Mouse (Mus musculus) kidney, adult 2 months (tissue): Measurements from ENCODE around the gene Kif3c. TPM values are rescaled to one million over a fixed set of nuclear protein-coding genes. Genes with fewer than 3 reads are reported as not detected.

Source experiments
- DNase-seq: peaks from one replicate; pipeline ENCODE4 v3.0.0; 2021
- H3K27ac ChIP-seq: fragments of 200-500 bp; 2 replicates; pipeline ENCODE4 v1.5.1; 2012; ENCODE audit warnings: low read depth, low read length, control low read depth, inconsistent platforms; ENCODE audit not compliant: insufficient read depth
- H3K27me3 ChIP-seq: fragments of 200-500 bp; replicated peaks from 2 replicates; pipeline ENCODE4 v1.6.1; 2012; ENCODE audit warnings: mild to moderate bottlenecking, moderate library complexity, low read length, inconsistent platforms; ENCODE audit not compliant: control insufficient read depth, insufficient read depth
- H3K36me3 ChIP-seq: fragments of 200-500 bp; 2 replicates; pipeline ENCODE4 v1.6.1; 2012; ENCODE audit warnings: mild to moderate bottlenecking, moderate library complexity, low read length, inconsistent platforms; ENCODE audit not compliant: control insufficient read depth, insufficient read depth
- H3K4me1 ChIP-seq: fragments of 200-500 bp; 2 replicates; pipeline ENCODE4 v1.6.1; 2011; ENCODE audit warnings: low read length; ENCODE audit not compliant: control insufficient read depth, insufficient read depth
- H3K4me3 ChIP-seq: fragments of 200-500 bp; 2 replicates; pipeline ENCODE4 v1.5.1; 2011; ENCODE audit warnings: mild to moderate bottlenecking, low read depth, low read length, control low read depth; ENCODE audit not compliant: insufficient read depth
- CTCF ChIP-seq: fragments of 200-500 bp; conservative IDR thresholded peaks from 2 replicates; pipeline ENCODE4 v1.5.1; 2011; ENCODE audit warnings: low read depth, mild to moderate bottlenecking, control low read depth, low read length, moderate library complexity, mixed read lengths; ENCODE audit not compliant: insufficient read depth, insufficient read length
- POLR2A ChIP-seq: fragments of 200-500 bp; IDR thresholded peaks from one replicate; pipeline ENCODE4 v1.6.1; 2011; ENCODE audit warnings: low read depth, low read length, control low read depth
- WGBS: fragments of 180-500 bp; shearing (Covaris S2); methylation state at CpG from one replicate; pipeline ENCODE4 v1.1.7; 2018; 5-methylcytosine and 5-hydroxymethylcytosine counted together
- polyA plus RNA-seq: library from polyadenylated mRNA; depleted of rRNA; stranded (reverse); fragments of >200 nt; gene quantifications from 2 replicates; pipeline ENCODE4 v1.2.3, GENCODE M21; 2012

Gene Kif3c
- polyA plus RNA-seq, 1 experiment: 5.7 TPM

GRCm38 (mm10) chr12:3424179-3424578 lies 59.2 kb downstream of the Kif3c start:
- Histone ChIP-seq H3K27ac (no peak overlapping the region), H3K4me1 (no peaks in the 10 kb centered on the region; the same call in 1 of the 2 replicates), H3K4me3 (no peak overlapping the region), H3K27me3 (no peaks in the 10 kb centered on the region), H3K36me3 (no peaks in the 10 kb centered on the region)
- DNase-seq: peak; percentile 17
- no peak for TF ChIP-seq CTCF
- WGBS: 58% methylated on average over 2 of the region's 2 CpGs

- no peaks in the 10 kb centered on the region for H3K27me3 ChIP-seq
- WGBS: 42% methylated on average over 15 of the region's 15 CpGs
- H3K4me3 ChIP-seq: peak overlapping the region; percentile 25
- peak; percentile 56 for DNase-seq
- no peak for TF ChIP-seq POLR2A
- peak; percentile 39; the same call in 1 of the 2 replicates for TF ChIP-seq CTCF
- no peaks in the 10 kb centered on the region for H3K36me3 ChIP-seq
- no peak overlapping the region; the same call in 1 of the 2 replicates for H3K27ac ChIP-seq
- peaks cover 5% of the 10 kb centered on the region; the same call in 1 of the 2 replicates for H3K4me1 ChIP-seq
These were observed 60.7 kb downstream of the Kif3c start for GRCm38 (mm10) chr12:3425375-3426341.

GRCm38 (mm10) chr12:3426530-3427034 lies 61.6 kb downstream of the Kif3c start, which contains the start of gene Asxl2:
Gene Asxl2, plus strand, starts transcription at chr12:3426857.
- under 1% methylated on average over 53 of the region's 53 CpGs for WGBS

GRCm38 (mm10) chr12:3427067-3427889 lies 62.3 kb downstream of the Kif3c start:
- peak overlapping the region; percentile 89 for H3K4me3 ChIP-seq
- TF ChIP-seq POLR2A (no peak), CTCF (no peak)
- H3K27me3 ChIP-seq: no peaks in the 10 kb centered on the region
- peaks cover 8% of the 10 kb centered on the region; the same call in 1 of the 2 replicates for H3K4me1 ChIP-seq
- WGBS: under 1% methylated on average over 65 of the region's 65 CpGs
- DNase-seq: peak; percentile 82
- H3K36me3 ChIP-seq: no peaks in the 10 kb centered on the region
- peak overlapping the region; percentile 96 for H3K27ac ChIP-seq

More at GRCm38 (mm10) chr12:3426530-3427034, 61.6 kb downstream of the Kif3c start, which contains the start of gene Asxl2:
- peak; percentile 100 for DNase-seq
- Histone ChIP-seq H3K4me1 (peaks cover 8% of the 10 kb centered on the region; the same call in 1 of the 2 replicates), H3K36me3 (no peaks in the 10 kb centered on the region), H3K27ac (peak within 1 kb of the TSS; percentile 96), H3K27me3 (no peaks in the 10 kb centered on the region), H3K4me3 (peak within 1 kb of the TSS; percentile 89)
- TF ChIP-seq CTCF (no peak), POLR2A (peak; percentile 35)

GRCm38 (mm10) chr12:3427891-3428775 lies 63.2 kb downstream of the Kif3c start:
- TF ChIP-seq CTCF (no peak), POLR2A (no peak)
- H3K27ac ChIP-seq: no peak overlapping the region; the same call in 1 of the 2 replicates
- 66% methylated on average over 11 of the region's 11 CpGs for WGBS
- no peak for DNase-seq
- peak overlapping the region; percentile 89; the same call in 1 of the 2 replicates for H3K4me3 ChIP-seq
- no peaks in the 10 kb centered on the region for H3K27me3 ChIP-seq
- H3K36me3 ChIP-seq: no peaks in the 10 kb centered on the region
- peaks cover 8% of the 10 kb centered on the region; the same call in 1 of the 2 replicates for H3K4me1 ChIP-seq
